In the genomic region with DNA sequence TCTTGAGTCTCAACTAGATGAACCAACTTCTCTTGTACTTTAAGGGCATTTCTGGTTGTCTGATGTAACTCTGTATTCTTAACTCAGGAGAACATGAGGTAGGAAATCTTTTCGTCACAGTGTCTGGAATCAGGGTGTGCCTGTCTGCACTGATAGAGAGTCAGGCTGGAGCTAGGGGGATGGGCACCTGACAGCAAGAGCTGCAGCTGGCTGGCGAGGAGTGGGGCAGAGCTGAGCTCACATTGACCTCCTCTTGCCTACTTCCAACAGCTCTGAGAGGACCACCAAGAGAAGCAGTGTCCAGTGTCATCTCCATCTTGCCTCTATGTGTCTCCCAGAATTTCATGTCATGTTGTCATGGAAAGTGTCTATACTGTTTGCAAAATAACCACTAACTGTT, we compare ENCODE assay signal across 37 mouse cellular contexts. TPM values are rescaled to one million over a fixed set of nuclear protein-coding genes. Genes with fewer than 3 reads are reported as not detected.
"Had no signal": no experiment of that assay in that cellular context is flagged by ENCODE, and none has a peak within 500 bp of the region (broad histone marks: within the 10 kb centered on the region; RNA-seq: fewer than 3 reads in every experiment).

No protein-coding gene starts in this region.

- DNase-seq: left cerebral cortex, postnatal 4 days; liver; liver, embryonic 13.5 days; liver, postnatal 0 days; lung, adult 18-20 months; lung, adult 2 months; lung, embryonic 14.5 days; lung, postnatal 10 days; lung, postnatal 14 days; lung, postnatal 36 days; lung, postnatal 4 days; midbrain, embryonic 14.5 days had no signal

- H3K9me3 ChIP-seq: limb, embryonic 10.5 days; limb, embryonic 12.5 days; limb, embryonic 13.5 days; limb, embryonic 15.5 days; liver, embryonic 12.5 days; liver, embryonic 13.5 days; liver, embryonic 15.5 days; lung, embryonic 15.5 days; midbrain, embryonic 10.5 days; midbrain, embryonic 12.5 days; midbrain, embryonic 13.5 days; midbrain, embryonic 15.5 days had no signal

- H3K27ac ChIP-seq: left cerebral cortex, adult 2 months; limb, embryonic 10.5 days; limb, embryonic 12.5 days; limb, embryonic 13.5 days; limb, embryonic 15.5 days; liver, embryonic 12.5 days; liver, embryonic 13.5 days; liver, embryonic 14.5 days; liver, embryonic 15.5 days; lung, embryonic 15.5 days; macrophage; midbrain, embryonic 10.5 days; midbrain, embryonic 12.5 days; midbrain, embryonic 13.5 days; midbrain, embryonic 15.5 days had no signal

- H3K27me3 ChIP-seq: limb, embryonic 12.5 days; limb, embryonic 13.5 days; limb, embryonic 15.5 days; liver, embryonic 12.5 days; liver, embryonic 13.5 days; liver, embryonic 15.5 days; lung, embryonic 15.5 days; midbrain, embryonic 12.5 days; midbrain, embryonic 13.5 days; midbrain, embryonic 15.5 days had no signal

- H3K4me1 ChIP-seq: limb, embryonic 10.5 days; limb, embryonic 12.5 days; limb, embryonic 13.5 days; limb, embryonic 15.5 days; liver, embryonic 12.5 days; liver, embryonic 13.5 days; liver, embryonic 15.5 days; lung, embryonic 15.5 days; midbrain, embryonic 10.5 days; midbrain, embryonic 12.5 days; midbrain, embryonic 13.5 days; midbrain, embryonic 15.5 days had no signal

- H3K9ac ChIP-seq: limb, embryonic 12.5 days; limb, embryonic 13.5 days; limb, embryonic 15.5 days; liver, embryonic 12.5 days; liver, embryonic 13.5 days; liver, embryonic 14.5 days; liver, embryonic 15.5 days; liver, postnatal 0 days; lung, embryonic 14.5 days; lung, embryonic 15.5 days; midbrain, embryonic 12.5 days; midbrain, embryonic 13.5 days; midbrain, embryonic 15.5 days had no signal

- H3K36me3 ChIP-seq: limb, embryonic 10.5 days; limb, embryonic 12.5 days; limb, embryonic 13.5 days; limb, embryonic 15.5 days; liver, embryonic 12.5 days; liver, embryonic 13.5 days; liver, embryonic 15.5 days; lung, embryonic 15.5 days; midbrain, embryonic 10.5 days; midbrain, embryonic 12.5 days; midbrain, embryonic 13.5 days; midbrain, embryonic 15.5 days had no signal

- H3K4me2 ChIP-seq: limb, embryonic 12.5 days; limb, embryonic 13.5 days; limb, embryonic 15.5 days; liver, embryonic 11.5 days; liver, embryonic 12.5 days; liver, embryonic 13.5 days; liver, embryonic 15.5 days; lung, embryonic 14.5 days; lung, embryonic 15.5 days; midbrain, embryonic 11.5 days; midbrain, embryonic 12.5 days; midbrain, embryonic 13.5 days; midbrain, embryonic 15.5 days had no signal

- ATAC-seq: liver, embryonic 12.5 days; liver, postnatal 0 days; lung, postnatal 0 days; midbrain, embryonic 13.5 days; midbrain, embryonic 15.5 days; midbrain, embryonic 16.5 days had no signal

- H3K4me3 ChIP-seq: left cerebral cortex, adult 2 months; limb, embryonic 10.5 days; limb, embryonic 12.5 days; limb, embryonic 13.5 days; limb, embryonic 15.5 days; liver, embryonic 12.5 days; liver, embryonic 13.5 days; liver, embryonic 15.5 days; lung, embryonic 15.5 days; midbrain, embryonic 10.5 days; midbrain, embryonic 12.5 days; midbrain, embryonic 13.5 days; midbrain, embryonic 15.5 days; myocyte had no signal

RNA-seq across cellular contexts. Expression of a gene that starts 20.5 kb away (rescaled TPM):
- total RNA-seq: liver, adult 2 months; megakaryocyte progenitor cell, adult 5-6 weeks; megakaryocyte-erythroid progenitor cell, adult 5-6 weeks; monocyte, adult 5-6 weeks had no signal
- polyA plus RNA-seq: liver, adult 2 months; liver, embryonic 11.5 days; liver, embryonic 12.5 days; liver, embryonic 13.5 days; liver, embryonic 14.5 days; liver, embryonic 15.5 days; liver, embryonic 16.5 days; liver, postnatal 0 days; lung, embryonic 16.5 days; lung, postnatal 0 days; macrophage; midbrain, embryonic 10.5 days; midbrain, embryonic 11.5 days; midbrain, embryonic 13.5 days; midbrain, embryonic 14.5 days had no signal
